Mouse (Mus musculus) stomach, postnatal 0 days (tissue): ENCODE data around the gene Sec11a. TPM values are rescaled to one million over a fixed set of nuclear protein-coding genes. Genes with fewer than 3 reads are reported as not detected.

Experiments used
- ATAC-seq: fragments of 200-750 bp; cut with Nextera tagmentation; 2 replicates; pipeline ENCODE4 v1.8.0; 2017; ENCODE audit not compliant: low FRiP score, low TSS enrichment
- DNase-seq: peaks from one replicate; pipeline ENCODE4 v3.0.0-alpha.2; 2016; ENCODE audit warnings: low spot score
- H3K27ac ChIP-seq: fragments of 300-500 bp; sonication (generic); replicated peaks from 2 replicates; pipeline ENCODE4 v1.5.1; 2014; ENCODE audit warnings: mild to moderate bottlenecking, control low read depth
- H3K27me3 ChIP-seq: fragments of 300-500 bp; sonication (generic); 2 replicates; pipeline ENCODE4 v1.6.1; 2014; ENCODE audit warnings: low read length; ENCODE audit not compliant: control insufficient read depth, insufficient read depth
- H3K36me3 ChIP-seq: fragments of 300-500 bp; sonication (generic); 2 replicates; pipeline ENCODE4 v1.6.1; 2014; ENCODE audit warnings: low read length, mixed read lengths; ENCODE audit not compliant: control insufficient read depth, insufficient read depth
- H3K4me1 ChIP-seq: fragments of 300-500 bp; sonication (generic); replicated peaks from 2 replicates; pipeline ENCODE4 v1.6.1; 2014; ENCODE audit warnings: antibody characterized with exemption; ENCODE audit not compliant: control insufficient read depth, insufficient read depth
- H3K4me2 ChIP-seq: fragments of 300-500 bp; sonication (generic); replicated peaks from 2 replicates; pipeline ENCODE4 v1.6.1; 2014; ENCODE audit warnings: low read depth, mild to moderate bottlenecking, control low read depth, moderate library complexity
- H3K4me3 ChIP-seq: fragments of 300-500 bp; sonication (generic); 2 replicates; pipeline ENCODE4 v1.5.1; 2014; ENCODE audit warnings: low read depth, low read length, control low read depth
- H3K9ac ChIP-seq: fragments of 300-500 bp; sonication (generic); 2 replicates; pipeline ENCODE4 v1.6.1; 2014; ENCODE audit warnings: mild to moderate bottlenecking, low read length, control low read depth, mixed read lengths
- H3K9me3 ChIP-seq: fragments of 300-500 bp; sonication (generic); 2 replicates; pipeline ENCODE4 v1.6.1; 2016; ENCODE audit warnings: low read length; ENCODE audit not compliant: control insufficient read depth
- CTCF ChIP-seq: IDR thresholded peaks from 2 replicates; pipeline ENCODE4 v1.5.1; 2016; ENCODE audit warnings: antibody characterized with exemption, low read depth, mild to moderate bottlenecking, moderate library complexity
- EP300 ChIP-seq: optimal IDR thresholded peaks from 2 replicates; pipeline ENCODE3; 2016; ENCODE audit warnings: antibody characterized with exemption
- WGBS: fragments of 180-500 bp; shearing (Covaris S2); extraction: QIAGEN DNeasy Blood & Tissue Kit; methylation state at CpG from one replicate; pipeline ENCODE4 v1.1.7; 2014; 5-methylcytosine and 5-hydroxymethylcytosine counted together
- polyA plus RNA-seq: library from polyadenylated mRNA; unstranded; fragments of >200 nt; fragmentation: Nextera tagmentation; extraction: Ambion mirVana; gene quantifications from 2 replicates; pipeline ENCODE4 v1.2.1, GENCODE M21; 2015

Gene Sec11a
- polyA plus RNA-seq, 1 experiment from 2014 or later, result 167 TPM

DNA sequence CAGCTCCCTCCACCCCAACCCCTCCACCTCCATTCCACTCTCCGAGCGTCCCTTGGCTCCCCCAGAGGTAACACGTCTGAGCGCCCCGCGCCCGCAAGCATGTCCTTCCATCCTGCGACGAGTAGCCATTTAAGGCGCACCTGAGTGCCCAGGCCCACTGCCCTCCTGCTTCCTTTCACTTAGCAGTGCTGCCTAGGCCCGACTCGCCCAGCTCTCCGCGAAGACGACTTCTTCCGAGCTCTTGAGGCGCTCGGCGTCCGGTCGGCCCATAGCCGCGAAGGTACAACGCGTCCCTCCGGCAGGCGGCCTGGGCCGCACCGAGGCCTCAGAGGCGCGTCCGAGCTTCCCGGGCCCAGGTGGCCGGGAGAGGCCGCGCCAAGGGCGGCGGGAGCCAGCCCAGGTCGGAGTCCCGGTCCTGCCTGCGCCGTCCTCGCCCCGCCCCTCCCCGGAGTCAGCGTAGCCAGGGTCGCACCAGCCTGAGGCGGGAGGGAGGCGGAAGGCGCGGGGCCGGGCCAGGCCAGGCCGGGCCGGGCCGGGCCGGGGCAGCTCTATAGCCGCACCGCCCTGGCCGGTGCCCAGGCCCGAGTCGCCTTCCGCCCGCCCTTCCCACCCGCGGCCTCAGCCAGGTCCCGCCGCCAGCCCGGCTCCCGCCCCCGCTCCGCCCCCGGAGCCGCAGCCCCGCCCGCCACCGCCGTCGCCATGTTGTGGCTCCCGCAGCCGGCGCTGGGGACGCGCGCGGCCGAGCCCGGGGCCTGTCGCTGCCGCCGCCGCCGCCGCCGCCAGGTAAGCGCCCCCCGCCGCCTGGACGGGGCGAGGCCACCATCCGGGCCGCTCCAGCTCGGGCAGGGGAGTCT lies 45.6 kb upstream of the Sec11a start, which contains the start of gene Zfp592:
Gene Zfp592 (plus strand): TSS at position 702 of the 854 bp plus-strand sequence.
- TF ChIP-seq CTCF (peak; percentile 26; the same call in 1 of the 2 replicates), EP300 (no peak)
- H3K4me2 ChIP-seq, result peak within 1 kb of the TSS; percentile 61
- WGBS, result under 1% methylated on average over 37 of the region's 102 CpGs

GRCm38 (mm10) chr7:80992631-80992979 lies 45.0 kb upstream of the Sec11a start:
- no peak for DNase-seq
- ATAC-seq, result no peak
- 2% methylated on average over 12 of the region's 12 CpGs for WGBS

More for the DNA sequence above, 45.6 kb upstream of the Sec11a start, which contains the start of gene Zfp592:
- H3K9me3 ChIP-seq, result no peaks in the 10 kb centered on the region
- ATAC-seq (peak; percentile 95), DNase-seq (peak; percentile 93)
- H3K36me3 ChIP-seq, result no peaks in the 10 kb centered on the region
- H3K27ac ChIP-seq, result peak within 1 kb of the TSS; percentile 97
- no peaks in the 10 kb centered on the region for H3K27me3 ChIP-seq
- peak within 1 kb of the TSS; percentile 96 for H3K4me3 ChIP-seq
- H3K4me1 ChIP-seq, result peaks cover 7% of the 10 kb centered on the region
- H3K9ac ChIP-seq, result peak within 1 kb of the TSS; percentile 97

DNA sequence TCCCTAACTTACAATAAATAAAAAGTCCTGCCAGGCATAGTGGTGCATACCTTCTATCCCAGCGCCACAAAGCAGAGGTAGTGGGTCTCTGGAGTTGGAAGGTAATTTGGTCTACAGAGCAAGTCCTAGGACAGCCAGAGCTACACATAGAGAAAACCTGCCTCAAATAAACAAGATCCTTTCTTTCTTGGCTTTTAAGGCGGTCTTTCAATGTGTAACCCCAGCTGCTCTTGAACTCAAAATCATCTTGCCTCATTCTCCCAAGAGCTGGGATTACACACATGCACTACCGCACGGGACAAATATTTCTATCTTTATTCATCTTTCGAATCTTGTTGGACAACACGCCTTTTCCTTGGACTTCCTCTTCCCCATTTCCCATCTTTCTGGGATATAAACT lies 44.5 kb upstream of the Sec11a start:
- Histone ChIP-seq H3K27me3 (no peaks in the 10 kb centered on the region), H3K4me1 (peaks cover 7% of the 10 kb centered on the region), H3K4me2 (peak overlapping the region; percentile 61), H3K27ac (peak overlapping the region; percentile 97), H3K9me3 (no peaks in the 10 kb centered on the region), H3K9ac (peak overlapping the region; percentile 97), H3K4me3 (peak overlapping the region; percentile 96), H3K36me3 (no peaks in the 10 kb centered on the region)
- TF ChIP-seq EP300, result no peak
- DNase-seq (no peak), ATAC-seq (no peak)
- 30% methylated on average over 6 of the region's 6 CpGs for WGBS

More at GRCm38 (mm10) chr7:80992631-80992979, 45.0 kb upstream of the Sec11a start:
- Histone ChIP-seq H3K27me3 (no peaks in the 10 kb centered on the region), H3K27ac (peak overlapping the region; percentile 97), H3K4me1 (peaks cover 7% of the 10 kb centered on the region), H3K4me3 (peak overlapping the region; percentile 96), H3K9ac (peak overlapping the region; percentile 97), H3K4me2 (peak overlapping the region; percentile 61), H3K9me3 (no peaks in the 10 kb centered on the region), H3K36me3 (no peaks in the 10 kb centered on the region)
- TF ChIP-seq CTCF, result no peak
- TF ChIP-seq EP300, result no peak

GRCm38 (mm10) chr7:80991589-80991988 lies 44.0 kb upstream of the Sec11a start:
- 87% methylated on average over 5 of the region's 5 CpGs for whole genome bisulfite sequencing
- H3K4me3 ChIP-seq, result peak overlapping the region; percentile 96
- peak overlapping the region; percentile 61 for H3K4me2 ChIP-seq
- H3K9ac ChIP-seq, result no peak overlapping the region
- ATAC-seq, result no peak
- no peaks in the 10 kb centered on the region for H3K27me3 ChIP-seq
- H3K36me3 ChIP-seq, result no peaks in the 10 kb centered on the region
- no peak for DNase-seq
- H3K27ac ChIP-seq, result peak overlapping the region; percentile 97
- no peaks in the 10 kb centered on the region for H3K9me3 ChIP-seq
- H3K4me1 ChIP-seq, result peaks cover 7% of the 10 kb centered on the region
- no peak for TF ChIP-seq CTCF
- no peak for TF ChIP-seq EP300

GRCm38 (mm10) chr7:80990276-80990675 lies 42.7 kb upstream of the Sec11a start:
- Histone ChIP-seq H3K4me2 (no peak overlapping the region), H3K4me3 (no peak overlapping the region), H3K27ac (no peak overlapping the region), H3K9ac (no peak overlapping the region), H3K9me3 (no peaks in the 10 kb centered on the region), H3K4me1 (peaks cover 7% of the 10 kb centered on the region), H3K27me3 (no peaks in the 10 kb centered on the region), H3K36me3 (no peaks in the 10 kb centered on the region)
- 83% methylated on average over 6 of the region's 6 CpGs for WGBS
- no peak for ATAC-seq
- TF ChIP-seq EP300 (no peak), CTCF (no peak)
- DNase-seq, result peak; percentile 56
